Mouse (Mus musculus) mouse embryonic stem cell (cell line): ENCODE measurements around the gene Slc46a1.

ENCODE experiments used
- in situ Hi-C, 2 experiments: fragments of 300-500 bp; cut with MboI; formaldehyde crosslinking; loops; 1 replicate in 1 of 2; 3 replicates in 1 of 2; pipeline ENCODE4 v1.14.3; 2019 to 2020; ENCODE audit warnings: low sequenced_read_pairs in 2 of 2, low pct_unique_long_range_greater_than_20kb in 1 of 2, mixed read lengths in 1 of 2; ENCODE audit not compliant: unreplicated experiment in 1 of 2

Slc46a1 gene

DNA sequence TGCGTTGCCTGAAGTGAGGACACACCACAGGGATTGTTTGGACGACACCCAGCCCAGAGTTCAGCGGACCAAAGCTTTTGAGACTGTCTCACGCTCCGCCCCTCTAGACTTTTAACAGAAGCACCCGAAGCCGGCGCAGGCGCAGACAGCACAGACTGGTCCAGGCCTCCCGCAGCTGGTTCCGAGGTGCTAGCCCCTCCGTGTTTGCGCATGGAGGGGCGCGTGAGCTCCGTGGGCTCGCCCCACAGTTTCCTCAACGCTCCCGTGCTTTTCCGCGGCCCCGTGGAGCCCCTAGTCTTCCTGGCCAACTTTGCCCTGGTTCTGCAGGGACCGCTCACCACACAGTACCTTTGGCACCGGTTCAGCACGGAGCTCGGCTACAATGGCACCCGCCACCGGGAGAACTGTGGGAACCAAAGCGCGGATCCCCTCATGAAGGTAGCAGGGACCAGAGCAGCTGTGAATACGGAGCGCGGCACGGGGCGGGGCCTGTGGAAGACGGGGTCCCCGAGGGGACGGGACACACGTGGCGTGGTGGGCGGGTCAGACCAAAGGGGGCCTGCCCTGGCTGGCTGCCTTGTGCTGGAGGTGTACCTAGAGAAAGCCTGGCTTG is at the start of gene Slc46a1:
TSS of gene Slc46a1 (plus strand) at position 130 of the 613 bp plus-strand sequence.
- in situ Hi-C loops: no loop called here

- in situ Hi-C loops: no loop called here
These were observed 48.6 kb upstream of the Slc46a1 start for GRCm38 (mm10) chr11:78416854-78417253.

GRCm38 (mm10) chr11:78420263-78420889 is 45.1 kb upstream of the Slc46a1 start:
- in situ Hi-C loops: no loop called here

- in situ Hi-C loops: no loop called here
These were observed 44.1 kb upstream of the Slc46a1 start for GRCm38 (mm10) chr11:78421201-78422009.

- in situ Hi-C loops: no loop called here
These were observed 43.3 kb upstream of the Slc46a1 start, which contains the start of gene Slc13a2 for GRCm38 (mm10) chr11:78422055-78422819. Slc13a2 (minus strand) TSS chr11:78422217.

DNA sequence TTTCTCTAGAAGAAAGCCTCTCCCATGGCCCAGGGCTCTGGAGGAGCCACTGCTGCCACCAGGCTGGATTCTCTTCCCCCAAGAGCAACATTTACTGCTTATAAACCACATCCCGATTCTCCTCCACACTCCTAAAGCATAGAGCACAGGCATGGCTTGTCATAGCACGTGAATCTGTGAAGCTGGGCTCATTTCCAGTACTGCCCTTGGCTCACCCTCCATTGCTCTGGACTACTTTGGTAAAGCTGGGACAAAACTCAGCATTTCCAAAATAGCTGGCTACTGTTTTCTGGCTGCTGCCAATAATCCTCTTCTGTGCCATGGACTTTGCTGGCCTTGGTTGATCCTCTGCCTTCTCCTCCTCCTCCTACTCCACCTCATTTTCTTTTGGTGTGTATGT is 41.1 kb upstream of the Slc46a1 start:
- in situ Hi-C loops: no loop called here

GRCm38 (mm10) chr11:78425572-78425971 is 39.9 kb upstream of the Slc46a1 start:
- in situ Hi-C loops: no loop called here

DNA sequence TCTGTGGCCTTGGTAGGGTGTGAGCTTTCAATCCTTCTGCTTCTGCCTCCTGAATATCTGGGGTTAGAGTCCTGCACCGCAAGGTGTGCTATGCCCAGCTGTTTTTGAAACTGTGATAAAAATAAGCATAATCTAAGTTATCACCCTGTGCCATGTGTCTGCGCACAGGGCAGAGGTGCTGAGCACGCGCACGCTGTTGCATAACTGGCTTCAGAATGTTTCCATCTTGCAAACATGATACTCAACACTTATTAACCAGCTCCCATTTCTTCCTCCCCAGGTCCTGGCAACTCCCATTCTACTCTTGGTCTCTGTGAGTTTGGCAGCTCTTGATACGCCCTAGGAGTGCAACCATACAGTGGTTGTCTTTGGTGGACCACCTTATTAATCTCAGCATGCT is 37.8 kb upstream of the Slc46a1 start:
- in situ Hi-C loops: no loop called here

DNA sequence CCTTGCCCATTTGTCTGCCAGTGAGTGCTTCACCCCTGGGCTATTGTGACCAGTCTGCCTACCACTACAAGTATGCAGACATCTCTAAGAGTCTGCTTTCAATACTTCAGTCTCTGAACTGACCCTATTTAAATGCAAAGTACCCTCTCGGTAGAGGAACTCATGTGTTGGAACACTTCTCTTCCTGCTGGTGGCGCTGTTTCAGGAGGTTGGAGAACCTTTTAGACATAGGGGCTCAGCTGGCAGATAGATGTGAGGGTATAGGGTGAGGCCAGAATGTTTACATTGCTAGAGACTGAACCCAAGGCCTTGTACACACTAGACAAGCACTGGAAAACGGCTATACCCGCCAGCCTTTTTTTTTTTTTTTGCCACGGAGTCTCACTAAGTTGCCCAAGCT is 37.2 kb upstream of the Slc46a1 start:
- in situ Hi-C loops: no loop called here

GRCm38 (mm10) chr11:78430195-78430878 is 35.2 kb upstream of the Slc46a1 start:
- in situ Hi-C loops: no loop called here

DNA sequence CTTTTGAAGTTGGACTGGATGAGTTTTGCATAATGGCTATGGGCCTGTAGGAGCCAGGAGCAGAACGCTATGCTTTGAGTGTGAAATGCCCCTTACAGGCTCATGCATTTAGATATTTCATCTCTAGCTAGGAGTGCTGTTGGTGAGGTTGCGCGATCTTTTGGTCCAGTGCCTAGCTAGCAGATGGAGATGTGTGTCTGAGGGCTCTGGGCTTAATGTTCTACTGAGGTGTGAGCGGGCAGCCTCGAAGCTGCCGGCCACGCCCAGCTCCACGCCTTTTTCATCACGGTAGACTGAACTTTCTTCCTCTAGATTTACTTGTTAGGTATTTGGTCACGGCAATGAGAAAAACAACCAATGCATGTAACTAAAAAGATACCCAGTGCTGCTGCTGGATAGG is 34.3 kb upstream of the Slc46a1 start:
- in situ Hi-C loops: no loop called here

DNA sequence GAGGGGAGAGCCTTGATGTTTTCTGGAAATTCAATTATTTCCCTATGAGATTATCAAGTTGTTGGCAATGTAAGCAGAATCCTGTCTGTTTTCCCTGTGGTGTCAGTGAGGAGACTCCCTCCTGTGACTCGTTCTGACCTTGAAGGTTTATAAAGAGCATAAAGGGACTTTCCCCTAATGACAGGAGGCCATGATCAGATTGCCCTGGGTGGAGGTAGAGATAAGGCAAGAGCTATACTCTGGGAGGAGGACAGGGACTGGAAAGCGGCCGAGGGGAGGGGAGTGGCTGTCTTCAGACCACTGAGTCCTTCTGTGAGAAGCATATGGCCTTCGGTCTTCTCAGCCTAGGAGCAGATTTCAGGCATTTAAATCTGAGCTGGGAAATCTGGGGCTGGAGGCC is 31.4 kb upstream of the Slc46a1 start:
- in situ Hi-C loops: no loop called here

GRCm38 (mm10) chr11:78435776-78436349 is 29.6 kb upstream of the Slc46a1 start:
- in situ Hi-C loops: no loop called here

- in situ Hi-C loops: no loop called here
These were observed 28.3 kb upstream of the Slc46a1 start for GRCm38 (mm10) chr11:78437182-78437581.

DNA sequence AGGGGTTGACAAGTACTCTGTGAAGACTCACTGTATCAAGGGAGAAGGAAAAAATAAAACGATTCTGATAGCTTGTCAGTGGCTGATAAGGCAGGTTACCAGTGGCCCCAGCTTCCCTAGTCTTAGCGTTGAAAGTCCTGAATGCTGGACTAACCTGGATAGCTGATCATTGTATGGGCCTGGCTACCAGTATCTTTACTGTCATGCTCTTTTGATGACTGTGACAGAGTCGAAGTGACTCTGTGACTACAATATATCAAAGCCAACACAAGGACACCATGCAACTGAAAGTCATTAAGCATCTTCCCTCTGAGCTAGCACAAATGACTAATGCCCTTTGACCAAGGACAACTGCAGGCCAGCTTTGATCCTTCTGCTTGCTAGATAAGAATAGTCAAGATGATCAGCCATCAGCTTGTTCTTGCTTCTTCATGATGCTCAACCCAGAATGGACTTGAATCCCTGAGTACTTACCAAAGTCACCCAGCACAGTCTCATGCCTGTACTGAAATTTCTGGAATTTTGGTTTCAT is 27.0 kb upstream of the Slc46a1 start:
- in situ Hi-C loops: no loop called here

DNA sequence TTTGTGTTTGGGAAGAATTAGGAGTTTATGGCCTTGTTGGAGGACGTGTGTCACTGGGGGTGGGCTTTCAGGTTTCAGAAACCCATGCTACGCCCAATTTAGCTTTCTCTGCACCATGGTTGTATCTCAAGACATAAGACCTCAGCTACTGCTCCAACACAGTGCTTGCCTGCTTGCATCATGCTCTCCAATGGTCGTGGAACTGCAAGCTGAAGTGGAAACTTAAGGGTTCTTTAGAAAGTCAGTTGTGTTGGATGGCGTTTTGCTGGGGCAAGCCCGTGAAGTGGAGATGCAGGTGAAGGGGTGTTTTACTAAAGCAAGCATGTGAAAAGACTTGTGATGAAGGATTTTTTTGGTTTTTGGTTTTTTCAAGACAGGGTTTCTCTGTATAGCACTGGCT is 22.4 kb upstream of the Slc46a1 start:
- in situ Hi-C loops: loop anchor here in 1 of 2 experiments (5.0 kb wide), 1 partner anchor 81 kb away; no protein-coding TSS in a partner anchor

DNA sequence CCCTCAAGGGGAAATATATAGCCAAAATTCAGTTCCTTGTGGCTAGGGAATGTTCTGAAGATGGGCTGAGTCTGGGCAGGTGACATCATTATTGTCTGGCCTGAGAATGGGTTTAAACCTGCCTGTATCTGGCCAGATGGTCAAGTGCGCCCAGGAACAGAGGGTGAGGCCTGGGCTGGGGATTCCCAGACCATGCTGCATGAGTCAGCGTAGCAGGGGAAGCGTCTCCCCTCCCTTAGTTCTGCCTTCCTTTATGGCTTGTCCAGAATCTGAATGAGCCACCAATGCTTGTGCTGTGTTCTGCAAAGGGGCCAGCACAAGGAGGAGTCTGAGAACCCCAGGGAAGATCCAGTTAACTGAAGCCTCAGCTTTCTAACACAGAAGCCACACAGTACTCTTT is 18.3 kb upstream of the Slc46a1 start:
- in situ Hi-C loops: no loop called here

DNA sequence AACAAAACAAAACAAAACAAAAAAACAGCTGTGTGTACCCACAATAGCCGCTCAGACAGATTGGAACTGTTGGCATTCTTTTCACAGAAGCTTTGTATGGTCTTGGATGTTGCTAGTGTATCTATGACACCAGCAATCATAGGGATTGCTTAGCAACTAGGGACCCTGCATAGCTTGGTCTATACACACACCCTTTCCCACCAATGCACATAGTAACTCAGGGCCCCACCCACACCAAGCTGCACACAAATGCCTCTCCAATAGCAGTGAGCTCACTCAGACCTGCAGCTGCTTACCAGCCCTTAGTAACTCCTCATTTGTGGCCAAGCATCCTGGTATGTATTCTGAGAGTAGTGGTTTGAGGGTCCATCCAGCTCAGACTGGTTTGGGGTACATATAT is 17.3 kb upstream of the Slc46a1 start:
- in situ Hi-C loops: no loop called here
